Mouse (Mus musculus): Measurements from ENCODE around the gene Procr.

Procr gene

GRCm38 (mm10) chr2:155749394-155749793 lies 1.5 kb upstream of the Procr start:
- in situ Hi-C loops (cut with MboI, MseI) = no loop called here

DNA sequence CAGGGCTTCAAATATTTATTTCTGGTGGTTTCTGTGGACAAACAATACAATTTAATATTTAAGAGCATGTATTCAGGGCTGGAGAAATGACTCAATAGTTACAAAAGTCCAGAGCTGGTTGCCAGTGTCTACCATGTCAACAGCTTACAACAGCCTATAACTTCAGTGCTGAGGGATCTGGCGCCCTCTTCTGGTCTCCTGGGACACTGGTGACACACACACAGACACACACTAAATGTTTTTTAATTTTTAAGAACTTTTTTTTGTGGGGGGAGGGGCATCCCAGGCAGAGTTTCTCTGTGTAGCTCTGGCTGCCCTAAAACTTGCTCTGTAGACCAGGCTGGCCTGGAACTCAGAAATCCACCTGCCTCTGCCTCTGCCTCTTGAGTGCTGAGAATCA lies 4.8 kb downstream of the Procr start:
- in situ Hi-C loops (cut with MboI, MseI) = no loop called here

- in situ Hi-C loops (cut with MboI, MseI) = no loop called here
These were observed 6.1 kb downstream of the Procr start for GRCm38 (mm10) chr2:155756855-155757566.

- in situ Hi-C loops (cut with MboI, MseI) = loop anchor here (5.0 kb wide), 1 partner anchor 73 kb away; the partner anchor contains the start of gene Trpc4ap
These were observed 13.9 kb downstream of the Procr start for GRCm38 (mm10) chr2:155764679-155765418.

GRCm38 (mm10) chr2:155773664-155774063 lies 22.7 kb downstream of the Procr start:
- in situ Hi-C loops (cut with MboI, MseI) = no loop called here

GRCm38 (mm10) chr2:155774261-155774926 lies 23.5 kb downstream of the Procr start:
- in situ Hi-C loops (cut with MboI, MseI) = no loop called here

DNA sequence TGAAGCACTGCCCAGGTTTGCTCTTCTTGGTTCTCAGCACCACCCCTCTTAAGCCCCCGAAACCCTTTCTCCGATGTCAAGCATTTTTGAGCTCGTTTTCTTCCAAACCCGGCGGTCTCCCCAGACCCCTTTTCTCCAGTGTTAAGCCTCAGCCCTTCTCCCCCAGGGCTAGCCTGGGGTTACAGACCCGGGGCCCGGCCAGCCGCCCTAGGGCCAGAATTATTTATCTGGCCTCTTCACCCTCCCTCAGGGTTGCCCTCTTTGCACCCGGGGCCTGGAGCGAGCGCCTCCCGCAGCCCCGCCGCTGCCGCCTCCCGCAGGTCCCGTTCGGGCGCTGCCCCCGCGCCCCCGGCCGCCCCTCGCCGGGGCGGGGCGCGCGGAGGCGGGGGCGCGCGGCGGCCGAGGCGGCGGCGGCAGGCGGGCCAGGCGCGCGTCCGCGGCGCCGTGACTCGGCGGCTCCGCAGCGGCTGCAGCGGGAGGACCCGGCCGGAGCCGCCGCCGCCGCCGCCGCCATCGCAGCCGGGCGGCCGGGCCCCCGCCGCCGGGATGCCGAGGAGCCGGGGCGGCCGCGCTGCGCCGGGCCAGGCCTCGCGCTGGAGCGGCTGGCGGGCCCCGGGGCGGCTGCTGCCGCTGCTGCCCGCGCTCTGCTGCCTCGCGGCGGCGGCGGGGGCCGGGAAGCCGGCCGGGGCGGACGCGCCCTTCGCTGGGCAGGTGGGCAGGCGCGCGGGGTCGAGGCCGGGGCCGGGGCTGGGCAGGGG lies 24.2 kb downstream of the Procr start, which contains the start of gene Mmp24:
TSS of gene Mmp24 (plus strand) at position 416 of the 758 bp plus-strand sequence.
- in situ Hi-C loops (cut with MboI, MseI) = no loop called here

DNA sequence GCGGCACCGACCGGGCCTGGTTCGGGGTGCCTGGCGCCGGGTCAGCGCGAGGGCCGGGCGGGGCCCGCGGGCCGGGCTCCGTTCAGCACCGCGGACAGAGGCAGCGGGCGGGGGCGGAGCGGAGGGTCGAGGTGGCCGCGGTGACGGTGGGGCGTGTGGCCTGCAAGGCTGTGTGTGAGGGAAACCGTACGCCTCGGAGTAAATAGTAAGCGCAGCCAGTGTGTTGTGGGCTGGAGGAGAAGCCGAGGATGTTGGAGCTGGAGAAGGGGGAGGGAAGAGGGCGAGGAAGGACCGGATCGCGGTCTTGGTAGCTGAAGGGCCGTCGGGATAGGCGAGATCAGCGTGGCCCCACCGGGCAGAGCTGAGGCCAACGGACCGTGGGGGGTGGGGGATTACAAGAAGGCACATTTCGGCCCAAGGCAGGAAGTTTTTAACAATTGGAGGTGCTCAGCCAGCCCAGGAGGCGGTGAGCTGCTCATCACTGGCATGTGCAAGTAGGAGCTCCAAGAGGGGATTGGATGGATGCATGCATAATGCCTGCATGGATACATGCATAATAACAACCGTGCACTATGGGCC lies 24.9 kb downstream of the Procr start:
- in situ Hi-C loops (cut with MboI, MseI) = no loop called here

DNA sequence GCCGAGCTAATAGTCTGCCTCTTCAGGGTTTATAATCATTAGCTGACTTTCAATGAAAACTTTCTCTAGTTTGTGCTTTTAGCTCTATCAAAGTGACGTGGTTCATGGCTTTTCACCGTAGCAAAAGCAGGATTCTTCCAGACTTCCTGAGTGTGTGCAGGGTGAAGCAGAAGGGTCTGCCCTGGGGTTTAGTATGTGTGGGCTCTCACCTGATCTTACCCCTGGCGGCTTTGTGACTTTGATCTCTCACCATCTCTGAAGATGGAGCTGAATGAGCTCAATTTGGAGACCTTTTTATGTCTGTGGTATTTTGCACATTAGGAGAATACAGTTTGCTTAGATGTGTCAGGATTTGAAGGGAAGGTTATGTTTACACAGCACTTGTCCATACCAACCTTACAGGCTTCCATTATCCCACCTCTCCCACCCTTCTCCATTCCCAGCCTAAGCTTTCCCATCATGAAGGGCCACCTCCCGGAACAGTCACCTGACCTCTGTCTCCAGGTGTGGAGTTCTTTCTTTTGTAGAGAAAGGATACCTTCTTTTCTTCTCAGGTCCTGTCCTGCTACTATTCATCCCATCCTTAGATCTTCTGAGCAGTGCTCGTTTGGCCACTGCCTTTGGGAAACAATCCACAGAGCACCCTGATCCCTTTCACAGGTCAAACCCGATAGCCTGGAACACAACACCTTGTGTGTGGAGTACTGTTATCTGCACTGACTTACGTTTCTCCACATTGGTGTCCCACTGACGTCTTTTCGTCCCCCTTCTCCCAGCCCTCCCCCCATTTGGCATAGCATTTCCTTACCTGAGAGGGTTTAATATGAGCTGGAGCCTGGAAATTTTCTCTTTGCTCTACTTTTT lies 26.1 kb downstream of the Procr start:
- in situ Hi-C loops (cut with MboI, MseI) = no loop called here

GRCm38 (mm10) chr2:155777688-155777985 lies 26.7 kb downstream of the Procr start:
- in situ Hi-C loops (cut with MboI, MseI) = no loop called here

- in situ Hi-C loops (cut with MboI, MseI) = no loop called here
These were observed 27.1 kb downstream of the Procr start for GRCm38 (mm10) chr2:155778004-155778403.

DNA sequence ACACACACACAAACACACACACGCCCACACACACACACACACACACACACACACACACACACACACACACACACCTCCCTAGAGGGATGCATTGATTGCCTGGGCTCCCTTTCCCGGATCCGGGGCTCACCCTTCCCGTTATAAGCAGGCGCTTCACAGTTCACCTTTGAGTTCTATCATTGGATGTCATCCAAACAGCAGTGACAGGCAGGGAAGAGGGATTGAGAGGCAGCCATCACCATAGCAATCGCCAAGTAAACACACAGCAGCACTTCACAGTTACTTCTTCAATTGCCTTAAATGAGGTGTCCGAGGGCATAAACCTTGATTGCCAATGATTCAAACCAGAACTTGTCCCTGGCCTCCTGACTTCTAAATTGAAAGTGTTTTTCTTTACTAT lies 28.1 kb downstream of the Procr start:
- in situ Hi-C loops (cut with MboI, MseI) = no loop called here

DNA sequence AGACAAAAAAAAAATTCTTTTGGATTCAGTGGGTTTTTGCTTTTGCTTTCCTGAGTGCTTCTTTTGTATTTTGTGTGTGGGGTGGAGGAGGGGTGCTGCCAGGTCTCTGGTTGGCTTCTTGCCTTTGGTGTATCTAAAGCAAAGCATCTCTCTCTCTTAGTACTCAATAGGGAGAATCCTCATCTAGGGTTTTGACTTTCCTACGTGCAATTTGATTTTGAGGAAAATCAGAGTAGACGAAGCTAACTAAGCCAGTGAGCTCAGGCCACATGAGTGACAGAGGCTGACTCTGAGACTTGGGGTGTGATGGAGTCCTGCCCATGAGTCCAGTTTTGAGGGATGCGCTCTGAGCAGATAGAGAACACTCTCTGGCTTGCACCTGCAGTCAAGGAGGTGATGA lies 28.6 kb downstream of the Procr start:
- in situ Hi-C loops (cut with MboI, MseI) = no loop called here

DNA sequence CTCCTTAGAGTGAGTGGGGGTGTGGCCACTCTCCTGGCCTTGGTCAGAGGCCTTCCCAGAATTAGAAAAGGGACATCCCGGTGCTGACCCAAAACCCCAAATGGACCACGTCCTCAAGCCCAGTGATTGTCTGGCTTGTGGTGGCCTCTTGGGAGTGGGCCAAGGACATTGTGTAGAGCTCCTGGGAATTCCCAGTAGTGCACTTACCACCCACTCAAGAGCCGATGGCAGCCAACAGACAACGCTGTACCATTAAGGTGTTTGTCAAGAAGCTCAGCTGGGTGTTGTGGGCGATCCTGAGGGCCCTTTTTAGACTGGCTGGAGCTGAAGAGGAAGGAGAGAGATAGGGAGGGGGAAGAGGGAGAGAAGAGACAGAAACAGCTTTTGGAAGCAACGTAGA lies 33.6 kb downstream of the Procr start:
- in situ Hi-C loops (cut with MboI, MseI) = no loop called here

- in situ Hi-C loops (cut with MboI, MseI) = no loop called here
These were observed 36.0 kb downstream of the Procr start for GRCm38 (mm10) chr2:155786905-155787304.

DNA sequence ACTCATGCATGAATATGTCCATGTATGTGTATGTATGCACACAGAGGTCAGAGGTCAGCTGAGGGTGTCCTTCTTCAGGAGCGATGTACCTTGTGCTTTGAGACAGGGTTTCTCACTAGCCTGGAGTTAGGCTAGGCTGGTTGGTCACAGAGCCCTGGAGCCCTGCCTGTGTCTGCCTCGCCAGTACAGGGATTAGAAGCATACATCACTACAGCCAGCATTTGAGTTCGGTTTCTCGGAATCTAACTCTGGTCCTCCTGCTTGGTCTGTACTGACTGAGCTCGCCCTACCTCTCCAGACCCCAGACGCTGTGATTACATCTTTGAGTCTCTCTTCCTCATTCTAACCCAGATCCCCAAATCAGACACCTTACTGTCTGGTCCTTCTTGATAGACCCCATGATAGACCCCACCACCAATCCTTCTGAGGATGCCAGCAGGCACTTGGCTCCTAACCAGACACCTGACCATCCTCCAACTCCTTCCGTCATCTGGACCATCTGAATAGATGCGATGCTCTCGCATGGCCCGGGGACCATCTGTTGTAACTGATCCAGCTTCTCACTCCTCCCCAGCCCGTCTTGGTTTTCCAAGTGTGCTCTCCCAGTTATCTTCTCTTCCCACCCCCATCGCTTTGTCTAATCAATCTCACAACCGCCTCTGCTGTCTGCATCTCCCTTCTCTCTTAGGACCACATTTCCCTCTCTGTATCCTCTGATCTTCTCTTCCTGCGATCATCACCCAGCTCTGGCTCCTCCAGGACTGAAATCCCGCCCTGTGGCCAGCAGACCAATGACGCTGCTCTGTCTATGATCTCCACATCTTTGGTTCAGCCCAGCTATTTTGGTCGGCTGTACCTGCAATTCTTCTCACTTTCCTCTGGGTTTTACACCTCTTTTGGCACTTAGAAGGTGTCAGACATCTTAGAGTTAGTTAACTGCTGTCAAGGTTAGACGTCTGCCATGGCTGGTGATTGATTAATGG lies 37.3 kb downstream of the Procr start:
- in situ Hi-C loops (cut with MboI, MseI) = no loop called here

DNA sequence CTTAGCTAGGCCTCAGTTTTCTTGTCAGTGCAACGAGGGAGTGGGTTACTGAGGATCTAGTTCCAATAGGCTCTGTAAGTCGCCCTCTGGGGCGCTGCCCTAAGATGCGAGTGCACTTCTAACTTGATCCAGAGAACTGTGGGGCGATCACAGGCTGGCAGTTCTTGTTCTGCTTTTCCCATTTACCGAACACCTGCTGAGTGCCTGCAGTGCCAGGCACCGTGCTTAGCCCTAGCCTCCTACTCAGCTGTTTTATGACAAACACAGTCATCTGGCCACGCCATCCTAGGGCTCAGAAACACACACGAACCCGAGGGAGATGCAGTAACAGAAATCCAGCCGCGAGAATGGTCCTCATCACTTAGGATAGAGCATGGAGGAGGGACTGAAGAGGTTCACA lies 42.0 kb downstream of the Procr start:
- in situ Hi-C loops (cut with MboI, MseI) = no loop called here

DNA sequence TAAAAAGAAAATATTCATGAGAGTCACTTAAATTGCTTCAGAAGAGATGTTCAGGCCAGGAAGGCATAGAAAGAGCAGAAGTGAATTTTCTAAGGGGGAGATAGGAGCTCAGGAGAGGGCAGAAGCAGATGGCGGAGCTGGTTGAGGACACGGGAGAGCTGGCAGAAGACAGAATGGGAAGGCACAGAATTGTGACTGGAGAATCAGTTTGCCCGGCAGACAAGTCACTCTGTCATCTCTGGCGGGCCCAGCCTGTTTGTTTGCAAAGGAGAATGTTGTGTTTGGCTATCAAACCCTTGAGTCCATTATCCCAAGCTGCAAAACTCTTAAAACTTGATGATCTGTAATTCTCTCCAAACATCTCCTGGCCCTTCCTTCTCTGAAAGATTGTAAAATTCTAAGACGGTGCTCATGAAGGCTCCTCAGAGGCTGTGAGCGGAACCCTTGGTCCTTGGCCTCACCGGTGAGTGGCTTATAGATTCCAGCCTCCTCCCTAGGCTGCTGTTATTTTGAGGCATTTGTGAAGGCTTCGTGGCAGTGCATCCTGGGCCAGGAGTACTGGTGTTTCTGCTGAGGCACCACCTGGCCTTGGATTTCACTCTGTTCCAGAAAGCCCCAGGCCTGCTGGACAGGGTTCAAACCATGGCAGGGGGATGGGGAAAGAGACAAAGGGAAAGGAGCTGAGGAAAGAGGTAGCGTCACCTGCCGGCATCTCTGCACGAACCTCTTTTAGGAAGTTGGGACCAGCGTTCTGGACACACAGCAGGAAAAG lies 43.9 kb downstream of the Procr start:
- in situ Hi-C loops (cut with MboI, MseI) = no loop called here

DNA sequence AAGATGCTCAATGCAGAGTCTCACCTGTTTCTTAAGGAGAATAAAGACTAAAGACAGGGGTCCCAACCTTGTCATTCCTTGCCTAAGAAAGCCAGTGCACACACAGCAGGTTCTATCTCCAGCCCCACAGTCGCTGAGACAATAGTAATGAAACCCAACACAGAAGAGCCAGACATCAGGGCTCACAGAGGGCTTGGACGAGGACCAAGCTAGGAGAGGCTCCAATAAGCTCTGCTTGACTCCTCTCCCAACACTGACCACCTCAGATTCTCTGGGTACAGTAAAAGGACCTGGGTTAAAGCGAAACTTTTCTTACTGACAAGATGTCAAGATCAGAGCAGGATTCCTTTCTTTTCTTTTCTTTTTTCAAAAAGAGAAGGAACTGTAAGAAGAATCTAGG lies 47.7 kb downstream of the Procr start:
- in situ Hi-C loops (cut with MboI, MseI) = no loop called here

Measured in T-helper 2 cell (primary cell).